Mouse (Mus musculus) CD4-positive helper T cell, adult 2 months (primary cell): Measurements from ENCODE around the gene Phf20.
A peak's percentile ranks its signal among the peaks of the same experiment; 100 is the strongest.
"Not testable (repeated sequence)": the region's sequence is repeated elsewhere in the genome, so short reads cannot be mapped to it uniquely, and the experiment has no call there.

Experiments used
- DNase-seq: peaks from one replicate; pipeline ENCODE4 v3.0.0-alpha.2; 2012; ENCODE audit warnings: low read depth, missing footprints, low spot score

Gene Phf20

GRCm38 (mm10) chr2:156199944-156200343, 3.7 kb downstream of the Phf20 start:
- no peak for DNase-seq

DNA sequence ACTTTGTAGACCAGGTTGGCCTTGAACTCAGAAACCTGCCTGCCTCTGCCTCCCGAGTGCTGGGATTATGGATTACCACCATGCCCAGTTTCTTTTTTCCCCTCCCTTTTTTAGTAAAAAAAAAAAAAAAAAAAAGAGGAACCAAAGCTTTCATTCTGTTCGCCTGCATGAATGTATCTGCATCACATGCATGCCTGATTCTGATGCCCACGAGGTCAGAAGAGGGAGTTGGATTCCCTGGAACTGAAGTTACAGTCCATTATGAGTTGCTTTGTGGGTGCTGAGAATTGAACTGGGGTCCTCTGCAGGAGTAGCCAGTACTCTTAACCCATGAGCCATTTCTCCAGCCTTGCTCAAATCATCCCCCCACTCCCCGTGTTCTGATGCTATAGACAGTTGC, 5.2 kb downstream of the Phf20 start:
- DNase-seq: no peak

- DNase-seq: no peak
These were observed 6.7 kb downstream of the Phf20 start for GRCm38 (mm10) chr2:156202848-156203437.

DNA sequence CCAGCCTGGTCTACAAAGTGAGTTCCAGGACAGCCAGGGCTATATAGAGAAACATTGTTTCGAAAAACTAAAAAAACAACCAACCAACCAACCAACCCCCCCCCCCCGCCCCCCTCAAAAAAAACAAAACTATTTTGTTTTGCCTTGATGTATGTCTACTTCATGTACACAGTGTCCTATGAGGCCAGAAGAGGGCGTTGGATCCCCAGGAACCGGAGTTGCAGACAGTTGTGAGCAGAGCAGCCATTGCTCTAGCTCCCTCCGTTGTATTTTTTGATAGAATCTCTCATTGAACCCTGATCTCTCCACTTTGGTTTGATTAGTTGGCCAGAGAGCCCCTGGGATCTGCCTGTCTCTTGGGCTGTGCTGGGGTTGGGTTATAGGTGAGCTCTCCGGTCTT, 7.7 kb downstream of the Phf20 start:
- peak; percentile 41 for DNase-seq

- no peak for DNase-seq
These were observed 21.5 kb downstream of the Phf20 start for GRCm38 (mm10) chr2:156217786-156218185.

DNA sequence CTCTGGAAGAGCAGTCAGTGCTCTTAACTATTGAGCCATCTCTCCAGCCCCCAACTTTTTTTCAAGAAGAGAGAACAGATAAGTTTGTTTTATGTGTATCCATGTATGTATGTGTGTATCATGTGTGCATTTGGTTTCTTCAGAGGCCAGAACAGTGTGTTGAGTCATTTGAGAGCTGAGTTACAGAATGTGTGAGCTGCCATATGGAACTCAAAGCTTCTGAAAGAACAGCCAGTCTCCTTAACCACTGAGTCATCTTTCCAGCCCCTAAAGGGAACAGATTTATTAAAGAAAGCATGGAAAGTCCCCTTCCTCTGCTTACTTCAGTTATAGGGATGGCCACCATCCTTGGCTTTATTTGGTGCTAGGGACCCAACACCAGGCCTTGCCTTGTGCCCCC, 25.8 kb downstream of the Phf20 start:
- no peak for DNase-seq

- no peak for DNase-seq
These were observed 27.8 kb downstream of the Phf20 start for GRCm38 (mm10) chr2:156224043-156224442.

- no peak for DNase-seq
These were observed 31.4 kb downstream of the Phf20 start for GRCm38 (mm10) chr2:156227689-156228088.

- no peak for DNase-seq
These were observed 32.9 kb downstream of the Phf20 start for GRCm38 (mm10) chr2:156229171-156229570.

DNA sequence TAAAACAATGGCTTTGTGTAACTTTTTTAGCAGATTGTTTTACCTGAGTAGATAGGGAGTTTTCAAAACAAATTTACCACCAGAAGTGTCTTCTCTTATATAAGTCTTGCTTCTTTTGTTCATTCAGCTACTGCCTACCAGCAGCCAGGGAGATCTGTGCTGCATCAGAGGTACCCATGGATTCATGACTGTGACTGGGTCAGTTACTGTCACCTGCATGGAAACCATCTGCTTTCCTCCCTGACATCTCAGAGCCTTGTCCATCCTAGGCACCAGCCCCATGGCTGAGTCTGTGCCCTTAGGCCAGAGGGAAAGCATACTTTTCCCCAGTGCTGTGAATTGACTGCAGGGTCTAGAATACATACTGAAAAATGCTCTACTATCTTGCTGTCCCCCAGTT, 35.1 kb downstream of the Phf20 start:
- DNase-seq: no peak

DNA sequence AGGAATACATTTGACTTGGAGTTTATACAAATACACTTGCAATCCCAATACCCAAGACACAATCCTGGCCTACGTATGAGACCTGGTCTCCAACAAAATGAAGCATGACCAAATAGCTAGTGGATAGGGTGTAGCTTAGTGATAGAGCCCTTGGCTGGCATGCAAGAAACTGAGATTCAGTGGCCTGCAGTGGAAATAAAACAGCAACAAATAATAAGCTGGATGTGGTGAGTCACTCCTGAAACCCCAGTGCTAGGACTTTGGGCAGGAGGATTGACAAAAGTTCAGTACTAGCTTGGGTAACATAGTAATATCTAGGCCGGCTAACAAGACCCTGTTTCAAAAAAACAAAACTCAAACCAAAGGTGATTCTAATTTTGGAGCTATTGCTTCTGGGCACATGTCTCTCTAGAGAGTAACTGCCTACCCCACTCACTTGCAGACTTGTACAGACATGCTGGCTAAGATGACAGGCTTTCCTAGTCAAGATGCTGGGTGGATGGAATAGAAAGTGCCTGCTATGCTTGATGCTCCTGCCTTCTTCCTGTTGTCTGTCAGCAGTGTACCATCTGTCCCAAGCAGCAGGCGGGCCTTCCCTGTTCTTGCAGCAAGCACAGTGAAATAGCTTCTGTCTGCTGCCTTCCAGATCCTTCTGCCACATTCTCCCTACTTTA, 37.1 kb downstream of the Phf20 start:
- DNase-seq: no peak

- DNase-seq: not testable (repeated sequence)
These were observed 37.8 kb downstream of the Phf20 start for GRCm38 (mm10) chr2:156234016-156234415.

DNA sequence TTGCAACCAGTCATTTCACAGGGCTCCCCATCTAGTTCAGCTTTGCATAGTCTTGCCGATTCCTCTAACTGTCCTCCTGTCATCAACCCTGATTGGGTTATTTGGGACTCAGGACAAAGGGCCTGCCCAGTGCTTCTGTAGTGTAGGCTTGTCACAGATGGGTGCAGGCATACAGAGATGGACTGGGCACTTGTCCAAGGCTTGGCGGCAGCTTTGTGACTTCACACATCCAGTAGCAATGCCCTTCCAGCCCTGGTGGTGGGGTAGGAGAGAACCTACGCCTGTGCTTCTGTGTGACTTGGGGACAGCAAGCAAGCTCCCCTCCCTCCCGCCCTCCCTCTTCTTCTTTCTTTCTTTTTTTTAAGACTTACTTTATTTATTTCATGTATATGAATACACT, 39.6 kb downstream of the Phf20 start:
- DNase-seq: no peak

DNA sequence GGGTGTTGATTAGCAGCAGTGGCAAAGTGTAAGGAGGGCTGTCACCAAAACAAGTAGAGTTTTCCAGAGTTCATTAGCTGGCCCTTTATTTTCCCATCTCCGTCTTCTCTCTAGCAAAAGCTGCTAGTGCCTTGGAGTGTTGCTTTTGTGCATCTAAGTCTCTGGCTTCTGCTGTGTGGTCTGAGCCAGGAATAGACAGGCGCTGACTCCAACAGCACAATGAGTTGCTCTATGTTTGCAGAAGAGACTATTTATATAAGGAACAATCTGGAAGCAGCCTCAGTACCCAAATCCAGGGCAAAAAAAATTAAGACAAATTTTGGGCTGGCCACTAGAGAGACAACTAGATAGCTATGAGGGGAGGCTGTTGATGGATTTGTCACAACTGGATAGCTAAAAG, 45.4 kb downstream of the Phf20 start:
- DNase-seq: no peak

DNA sequence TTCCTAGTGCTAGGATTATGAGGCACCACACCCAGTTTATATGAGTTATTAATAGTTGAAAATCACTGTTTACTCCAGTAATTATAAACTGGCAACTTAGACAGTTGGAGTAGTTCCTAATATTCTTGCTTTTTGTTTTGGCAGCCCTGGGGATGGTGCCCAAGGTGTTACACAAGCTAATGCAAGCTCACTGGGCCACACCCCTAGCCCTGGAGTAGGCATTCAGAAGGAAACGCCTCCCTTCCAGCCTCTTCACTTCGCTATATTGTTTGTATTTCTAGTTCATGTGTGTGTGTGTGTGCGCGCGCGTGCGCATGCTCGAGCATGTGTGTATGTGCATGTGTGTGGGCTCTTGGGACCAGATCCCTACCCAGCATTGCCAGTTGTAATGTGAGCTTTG, 46.7 kb downstream of the Phf20 start:
- DNase-seq: no peak

DNA sequence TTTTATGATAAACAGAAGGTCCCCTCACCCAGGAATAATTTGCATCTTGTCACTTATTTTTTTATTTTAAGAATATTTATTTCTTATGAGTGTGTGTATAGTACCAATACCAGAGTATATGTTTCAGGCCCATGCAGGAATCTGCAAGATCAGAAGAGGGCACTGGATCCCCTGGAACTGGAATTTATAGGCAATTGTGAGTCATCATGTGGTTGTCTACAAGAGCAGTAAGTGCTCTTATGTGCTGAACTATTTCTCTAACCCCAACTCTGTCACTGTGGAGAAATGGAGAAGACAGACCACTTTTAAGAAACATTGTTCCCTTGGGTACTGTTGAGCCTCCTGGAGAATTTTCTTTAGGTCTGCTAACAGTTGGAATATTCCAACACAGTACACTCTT, 51.3 kb downstream of the Phf20 start:
- no peak for DNase-seq

- DNase-seq: no peak
These were observed 54.5 kb downstream of the Phf20 start for GRCm38 (mm10) chr2:156250761-156251160.

DNA sequence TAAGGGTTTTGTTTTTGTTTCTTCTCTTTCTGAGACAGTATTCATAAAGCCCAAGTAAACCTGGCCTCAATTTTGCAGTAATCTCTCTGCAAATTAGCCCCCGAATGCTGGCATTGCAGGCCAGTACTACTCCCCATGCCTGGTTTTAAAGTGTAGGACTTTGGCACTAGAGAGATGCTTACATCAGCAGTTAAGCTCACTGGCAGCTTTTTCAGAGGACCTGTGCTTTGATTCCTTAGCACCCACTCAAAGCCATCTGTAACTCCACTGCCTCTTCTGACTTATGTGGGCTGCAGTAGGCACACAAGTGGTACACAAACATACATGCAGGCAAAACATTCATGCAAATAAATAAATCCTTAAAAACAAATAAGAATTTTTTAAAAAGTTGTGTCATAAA, 55.0 kb downstream of the Phf20 start:
- DNase-seq: no peak

GRCm38 (mm10) chr2:156257051-156257450, 60.8 kb downstream of the Phf20 start:
- DNase-seq: peak; percentile 42

DNA sequence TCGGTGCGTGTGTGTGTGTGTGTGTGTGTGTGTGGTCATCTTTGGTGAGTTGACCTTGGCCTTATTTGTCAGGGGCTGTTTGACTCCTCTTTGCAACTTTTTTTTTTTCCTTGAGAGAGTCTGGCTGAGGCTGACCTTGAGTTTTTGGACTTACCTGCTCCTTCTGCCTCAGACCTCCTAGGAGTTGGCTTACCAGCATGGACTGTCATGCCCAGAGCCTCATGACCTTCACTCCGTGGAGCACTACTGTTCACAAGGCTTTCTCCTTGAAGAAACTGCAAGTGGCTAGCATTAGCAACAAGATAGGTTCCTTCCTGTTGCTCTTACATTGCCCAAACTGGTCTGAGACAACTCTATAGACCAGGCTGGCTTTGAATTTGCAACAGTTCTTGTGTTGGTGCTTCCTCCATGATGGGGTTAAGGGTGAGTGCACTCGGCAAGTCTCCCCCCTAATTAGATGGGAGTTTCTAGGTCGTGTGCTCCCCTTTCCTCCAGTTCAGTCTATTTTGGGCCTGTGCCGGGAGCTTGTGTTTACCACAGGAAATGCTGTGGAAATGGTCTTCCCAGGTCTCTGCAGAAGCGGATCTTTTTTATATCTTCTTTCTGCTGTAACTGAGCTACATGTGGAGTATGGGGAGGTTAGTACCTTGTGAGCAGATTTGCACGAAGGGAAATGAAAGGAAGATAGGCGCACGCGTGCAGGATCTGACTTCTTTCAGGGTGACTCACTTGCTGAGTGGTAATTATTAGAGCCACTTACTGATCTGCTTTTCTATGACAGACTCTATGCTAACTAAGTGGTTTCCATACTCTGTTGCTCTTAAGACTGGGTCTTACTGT, 61.9 kb downstream of the Phf20 start:
- DNase-seq: peak; percentile 44

DNA sequence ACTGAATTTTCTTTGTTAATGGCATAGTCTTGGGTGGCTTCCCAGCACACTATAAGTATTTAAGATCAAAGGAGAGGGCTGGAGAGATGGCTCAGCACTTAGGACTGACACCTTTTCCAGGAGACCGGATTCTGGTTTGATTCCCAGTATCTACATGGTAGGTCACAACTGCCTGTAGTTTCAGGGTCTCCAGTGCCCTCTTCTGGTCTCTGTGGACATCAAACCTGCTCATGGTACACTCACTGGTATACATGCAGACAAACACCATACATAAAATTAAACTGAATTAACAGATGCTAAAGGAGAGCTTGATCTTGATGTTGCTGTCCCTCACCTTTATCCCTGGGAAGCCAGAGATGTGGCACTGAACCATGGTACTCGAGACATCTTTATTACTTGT, 64.7 kb downstream of the Phf20 start:
- DNase-seq: no peak

- DNase-seq: no peak
These were observed 67.1 kb downstream of the Phf20 start for GRCm38 (mm10) chr2:156263204-156263893.
